Mouse (Mus musculus): ENCODE data around the gene Dcdc2a. TPM values are rescaled to one million over a fixed set of nuclear protein-coding genes. Genes with fewer than 3 reads are reported as not detected.

Dcdc2a gene
- polyA plus RNA-seq, 1 experiment from 2014 or later, result 0.82 TPM

DNA sequence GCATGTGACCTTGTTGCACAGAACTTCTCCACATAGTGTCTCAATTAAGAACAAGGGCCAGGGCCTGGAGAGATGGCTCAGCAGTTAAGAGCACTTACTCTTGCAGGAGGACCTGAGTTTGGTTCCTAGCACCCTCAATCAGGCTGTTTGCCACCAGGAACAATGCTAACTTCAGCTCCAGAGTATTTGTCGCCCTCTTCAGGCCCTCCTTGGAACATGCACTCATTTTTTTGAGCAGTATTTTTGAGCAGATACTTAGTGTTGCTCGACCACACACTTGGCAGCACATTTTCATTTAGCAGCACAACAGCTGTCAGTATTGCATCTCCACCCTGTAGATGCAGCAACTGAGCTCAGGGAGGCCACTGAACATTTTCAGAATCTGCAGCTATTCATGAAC is 88.3 kb downstream of the Dcdc2a start:
- no peaks in the 10 kb centered on the region for H3K36me3 ChIP-seq
- ATAC-seq (ENCODE audit: low read depth), result no peak
- 69% methylated on average over 2 of the region's 2 CpGs for WGBS

DNA sequence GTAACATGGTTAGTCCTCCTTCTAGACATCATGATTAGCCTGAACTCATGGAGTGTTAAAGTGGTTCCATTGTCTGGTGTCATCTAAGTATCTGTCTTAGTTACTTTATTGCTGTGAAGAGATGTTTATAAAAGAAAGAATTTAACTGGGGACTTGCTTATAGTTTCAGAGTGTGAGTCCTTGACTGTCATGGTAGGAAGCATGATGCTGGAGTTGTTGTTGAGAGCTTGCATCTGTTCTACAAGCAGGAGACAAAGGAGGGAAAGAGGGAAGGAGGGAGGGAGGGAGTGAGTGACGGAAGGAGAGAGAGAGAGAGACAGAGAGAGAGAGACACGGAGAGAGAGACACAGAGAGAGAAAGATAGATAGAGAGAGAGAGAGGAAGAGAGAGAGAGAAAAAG is 90.4 kb downstream of the Dcdc2a start:
- Histone ChIP-seq H3K4me2 (no peak overlapping the region), H3K36me3 (no peaks in the 10 kb centered on the region), H3K27me3 (no peaks in the 10 kb centered on the region), H3K4me3 (no peak overlapping the region), H3K9me3 (no peaks in the 10 kb centered on the region), H3K27ac (replicated peaks) (no peak overlapping the region), H3K9ac (no peak overlapping the region), H3K4me1 (replicated peaks) (no peaks in the 10 kb centered on the region; the same call in 1 of the 2 replicates)
- 82% methylated on average over 2 of the region's 2 CpGs for WGBS
- no peak for ATAC-seq (ENCODE audit: low read depth)

More for the DNA sequence above, 88.3 kb downstream of the Dcdc2a start:
- H3K27me3 ChIP-seq, result no peaks in the 10 kb centered on the region
- H3K4me2 ChIP-seq, result no peak overlapping the region
- no peak overlapping the region for H3K27ac ChIP-seq (replicated peaks)
- no peaks in the 10 kb centered on the region for H3K4me1 ChIP-seq (replicated peaks)
- no peaks in the 10 kb centered on the region for H3K9me3 ChIP-seq
- no peak overlapping the region for H3K4me3 ChIP-seq
- no peak overlapping the region for H3K9ac ChIP-seq

DNA sequence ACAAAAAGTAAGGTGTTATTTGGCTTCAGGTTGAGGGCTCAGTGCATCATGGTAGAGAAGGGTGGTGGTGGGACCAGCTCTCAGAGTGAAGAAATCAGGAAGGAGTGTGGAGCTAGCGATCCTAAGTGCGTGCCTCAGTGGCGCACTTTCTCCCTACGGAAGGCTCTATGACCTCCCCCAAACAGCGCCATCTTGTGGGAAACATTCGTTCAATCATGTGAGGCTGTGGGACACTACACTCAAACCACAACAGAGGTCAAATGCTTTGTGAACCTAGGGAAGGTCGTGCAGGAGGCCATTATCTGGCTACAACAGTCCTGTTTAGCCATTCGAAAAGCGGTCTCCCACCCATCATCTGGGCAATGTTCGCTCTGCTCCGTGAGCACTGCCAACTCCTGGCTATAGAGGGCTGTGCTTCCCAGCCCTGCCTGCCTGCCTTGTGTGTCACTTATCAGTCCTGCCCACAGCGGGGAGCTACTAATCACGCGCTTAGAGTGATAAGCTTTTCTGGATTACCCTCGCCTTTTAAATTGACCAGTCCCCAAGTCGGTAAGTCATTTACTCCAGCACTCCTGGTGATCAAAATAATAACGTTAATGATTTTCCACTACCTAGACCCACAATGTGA is 94.5 kb downstream of the Dcdc2a start:
- 35% methylated on average over 17 of the region's 17 CpGs for WGBS
- Histone ChIP-seq H3K27me3 (no peaks in the 10 kb centered on the region), H3K36me3 (no peaks in the 10 kb centered on the region), H3K4me2 (no peak overlapping the region), H3K9ac (no peak overlapping the region), H3K9me3 (no peaks in the 10 kb centered on the region), H3K27ac (replicated peaks) (no peak overlapping the region), H3K4me3 (no peak overlapping the region), H3K4me1 (replicated peaks) (no peaks in the 10 kb centered on the region; the same call in 1 of the 2 replicates)
- ATAC-seq (ENCODE audit: low read depth), result no peak; the same call in 1 of the 2 replicates

DNA sequence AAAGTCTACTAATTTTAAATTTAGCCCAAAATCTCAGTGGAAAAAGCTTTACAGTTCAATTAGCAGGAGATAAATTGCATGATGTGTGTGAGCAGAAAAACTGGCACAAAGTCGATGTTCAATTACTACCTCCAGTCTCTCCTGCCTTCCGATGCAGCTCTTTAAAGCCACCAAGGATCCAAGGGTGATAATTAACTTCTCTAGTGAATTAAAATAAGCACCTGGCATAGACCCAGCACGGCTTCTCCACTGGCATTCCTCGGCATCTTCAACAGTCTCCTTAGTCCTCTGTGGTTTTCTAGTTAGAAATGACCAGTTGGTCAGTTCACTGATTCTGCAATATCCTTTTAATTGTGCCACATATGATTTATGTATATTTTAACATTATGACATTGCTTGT is 95.1 kb downstream of the Dcdc2a start:
- Histone ChIP-seq H3K4me3 (no peak overlapping the region), H3K27ac (replicated peaks) (no peak overlapping the region), H3K27me3 (no peaks in the 10 kb centered on the region), H3K9me3 (no peaks in the 10 kb centered on the region), H3K9ac (no peak overlapping the region), H3K4me2 (no peak overlapping the region), H3K4me1 (replicated peaks) (no peaks in the 10 kb centered on the region; the same call in 1 of the 2 replicates), H3K36me3 (no peaks in the 10 kb centered on the region)
- 43% methylated on average over 4 of the region's 4 CpGs for WGBS
- ATAC-seq (ENCODE audit: low read depth), result no peak

DNA sequence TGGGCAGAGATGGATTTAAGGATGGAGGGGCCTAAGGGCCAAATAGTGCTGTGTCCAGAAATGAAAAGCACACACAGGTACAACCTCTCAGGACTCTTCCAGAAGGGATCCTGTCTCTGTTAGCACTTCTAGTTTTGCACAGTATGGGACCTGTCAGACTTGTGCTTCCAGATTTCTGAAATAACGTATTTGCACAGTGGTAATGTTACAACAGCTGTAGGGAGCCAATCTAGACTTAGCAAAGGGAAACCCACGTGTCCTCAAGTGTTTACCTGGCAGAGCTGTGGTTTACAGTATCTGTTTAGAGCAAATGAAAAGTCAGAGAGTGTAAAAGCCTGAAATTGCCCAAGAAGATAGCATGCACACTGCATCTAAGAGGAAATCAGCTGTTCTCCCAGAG is 104.1 kb downstream of the Dcdc2a start:
- no peak overlapping the region for H3K9ac ChIP-seq
- no peak for ATAC-seq (ENCODE audit: low read depth)
- H3K27ac ChIP-seq (replicated peaks), result no peak overlapping the region
- H3K4me2 ChIP-seq, result no peak overlapping the region
- H3K4me1 ChIP-seq (replicated peaks), result no peaks in the 10 kb centered on the region
- no peak overlapping the region for H3K4me3 ChIP-seq
- no peaks in the 10 kb centered on the region for H3K27me3 ChIP-seq
- H3K9me3 ChIP-seq, result no peaks in the 10 kb centered on the region
- H3K36me3 ChIP-seq, result no peaks in the 10 kb centered on the region
- 69% methylated on average over 2 of the region's 2 CpGs for WGBS

DNA sequence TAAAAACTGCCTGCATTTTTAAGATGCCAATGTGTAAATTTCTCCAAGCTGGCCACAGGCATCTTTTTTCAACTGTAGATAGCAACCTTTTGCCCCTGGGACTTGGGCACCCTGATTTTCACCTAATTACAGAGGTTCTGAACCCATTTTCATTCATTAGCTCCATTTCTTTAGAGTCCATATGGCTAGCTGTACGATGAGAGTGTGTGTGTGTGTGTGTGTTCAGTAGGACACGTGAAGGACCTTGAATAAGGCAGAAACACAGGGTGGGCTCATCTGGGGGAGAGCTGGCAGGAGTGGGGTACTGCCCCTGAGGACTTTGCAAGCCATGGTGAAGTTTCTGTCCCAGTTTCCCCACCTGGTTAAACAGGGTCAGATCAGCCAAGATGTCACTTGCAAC is 105.0 kb downstream of the Dcdc2a start:
- H3K4me2 ChIP-seq, result no peak overlapping the region
- 69% methylated on average over 2 of the region's 2 CpGs for WGBS
- no peaks in the 10 kb centered on the region for H3K9me3 ChIP-seq
- no peak overlapping the region for H3K27ac ChIP-seq (replicated peaks)
- no peaks in the 10 kb centered on the region for H3K36me3 ChIP-seq
- no peaks in the 10 kb centered on the region for H3K27me3 ChIP-seq
- H3K4me3 ChIP-seq, result no peak overlapping the region
- ATAC-seq (ENCODE audit: low read depth), result no peak
- H3K9ac ChIP-seq, result no peak overlapping the region
- H3K4me1 ChIP-seq (replicated peaks), result no peaks in the 10 kb centered on the region

DNA sequence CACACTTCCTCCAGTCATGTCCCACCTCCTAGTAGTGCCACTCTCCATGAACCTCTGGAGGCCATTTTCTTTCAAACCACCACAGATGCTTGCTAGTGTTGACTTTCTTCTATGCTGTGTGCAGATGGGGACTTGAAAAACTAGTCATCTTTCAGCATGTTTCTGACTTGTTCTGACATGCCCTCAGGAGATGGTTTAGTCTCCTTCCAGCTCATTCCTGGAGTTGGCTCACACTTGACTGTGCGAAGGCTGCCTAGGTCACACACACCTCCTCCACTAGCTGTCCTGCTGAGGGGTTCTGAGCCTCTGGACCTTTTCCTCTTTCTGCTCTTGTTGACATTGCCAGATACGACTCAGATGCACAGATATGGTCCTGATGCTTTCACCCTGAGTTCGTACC is 106.8 kb downstream of the Dcdc2a start:
- no peak overlapping the region for H3K4me3 ChIP-seq
- H3K27ac ChIP-seq (replicated peaks), result no peak overlapping the region
- no peaks in the 10 kb centered on the region for H3K27me3 ChIP-seq
- H3K4me2 ChIP-seq, result no peak overlapping the region
- H3K9me3 ChIP-seq, result no peaks in the 10 kb centered on the region
- 93% methylated on average over 3 of the region's 3 CpGs for WGBS
- no peak for ATAC-seq (ENCODE audit: low read depth)
- H3K9ac ChIP-seq, result no peak overlapping the region
- no peaks in the 10 kb centered on the region for H3K36me3 ChIP-seq
- no peaks in the 10 kb centered on the region for H3K4me1 ChIP-seq (replicated peaks)

DNA sequence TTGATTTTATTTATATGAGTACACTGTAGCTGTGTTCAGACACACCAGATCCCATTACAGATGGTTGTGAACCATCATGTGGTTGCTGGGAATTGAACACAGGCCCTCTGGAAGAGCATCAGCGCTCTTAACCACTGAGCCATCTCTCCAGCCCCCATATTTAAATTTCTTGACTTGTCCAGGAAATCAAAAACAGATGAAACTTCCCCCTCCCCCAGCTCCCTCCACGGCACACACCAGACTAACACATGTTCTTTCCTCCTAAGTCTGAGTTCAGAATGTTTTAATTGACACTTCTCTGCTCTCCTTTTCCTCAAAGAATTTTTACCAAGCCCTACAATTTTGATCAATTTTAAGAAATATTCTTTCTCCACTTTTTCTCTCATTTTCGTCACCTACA is 113.1 kb downstream of the Dcdc2a start:
- Histone ChIP-seq H3K27me3 (no peaks in the 10 kb centered on the region), H3K9ac (no peak overlapping the region), H3K27ac (replicated peaks) (no peak overlapping the region), H3K36me3 (no peaks in the 10 kb centered on the region), H3K9me3 (no peaks in the 10 kb centered on the region), H3K4me2 (no peak overlapping the region), H3K4me3 (no peak overlapping the region), H3K4me1 (replicated peaks) (no peaks in the 10 kb centered on the region)
- no peak for ATAC-seq (ENCODE audit: low read depth)
- WGBS, result 85% methylated on average over 3 of the region's 3 CpGs

DNA sequence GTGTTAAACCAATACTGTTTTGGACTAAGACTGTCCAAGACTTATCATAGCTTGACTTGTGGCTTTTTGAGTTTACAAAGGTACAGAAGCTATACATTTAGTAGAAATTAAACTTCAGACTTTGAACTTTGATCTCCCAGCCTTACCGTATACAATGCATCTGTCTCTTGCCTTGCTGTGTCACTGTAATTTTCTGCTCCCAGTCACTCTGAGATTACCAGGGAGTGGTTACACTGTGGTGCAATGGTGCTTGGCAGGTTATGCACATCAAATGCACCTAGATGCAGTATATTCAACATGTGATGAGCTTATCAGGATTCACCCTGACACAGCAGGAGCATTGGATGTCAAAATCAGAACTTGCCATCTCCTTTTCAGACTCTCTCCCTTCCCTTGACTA is 122.0 kb downstream of the Dcdc2a start:
- WGBS, result 92% methylated on average over 1 of the region's 1 CpGs
- H3K4me2 ChIP-seq, result no peak overlapping the region
- no peak for ATAC-seq (ENCODE audit: low read depth)
- H3K27ac ChIP-seq (replicated peaks), result no peak overlapping the region
- no peak overlapping the region for H3K9ac ChIP-seq
- no peaks in the 10 kb centered on the region for H3K36me3 ChIP-seq
- H3K9me3 ChIP-seq, result no peaks in the 10 kb centered on the region
- no peaks in the 10 kb centered on the region for H3K4me1 ChIP-seq (replicated peaks)
- no peaks in the 10 kb centered on the region for H3K27me3 ChIP-seq
- H3K4me3 ChIP-seq, result no peak overlapping the region

DNA sequence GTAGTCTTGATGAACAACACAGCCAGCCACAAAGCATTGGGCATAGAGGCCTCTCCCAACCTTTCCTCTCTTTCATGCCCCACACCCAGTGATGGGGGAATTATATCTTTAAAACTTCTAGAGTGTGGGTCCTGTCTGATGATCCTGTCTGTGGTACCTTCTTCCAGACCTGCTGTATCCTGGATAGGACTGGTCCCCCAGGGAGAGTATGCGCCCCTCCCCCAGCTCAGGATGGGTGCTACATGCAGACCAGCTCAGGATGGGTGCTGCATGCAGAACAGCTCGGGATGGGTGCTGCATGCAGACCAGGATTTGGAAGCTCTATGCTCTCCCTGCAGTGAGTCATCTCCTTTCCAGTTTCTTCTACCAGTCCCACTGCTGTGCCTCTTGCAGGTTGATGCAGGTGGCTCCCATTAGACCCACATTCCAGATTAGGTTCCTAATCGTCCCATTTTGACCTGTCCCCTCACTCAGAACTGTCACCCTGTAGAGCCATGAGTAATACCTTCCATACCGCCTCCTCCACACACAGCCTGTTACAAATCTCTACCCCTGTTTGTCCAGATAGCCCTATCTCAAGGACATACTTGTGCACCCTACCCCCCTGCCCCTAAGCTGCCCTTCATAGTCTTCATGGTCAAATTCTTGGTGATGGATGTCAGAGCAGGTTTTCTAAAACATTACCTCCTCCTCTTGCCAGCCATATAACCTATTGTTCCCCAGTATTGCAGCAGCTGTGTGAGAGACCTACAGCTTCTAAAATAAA is 122.6 kb downstream of the Dcdc2a start:
- Histone ChIP-seq H3K36me3 (no peaks in the 10 kb centered on the region), H3K4me2 (no peak overlapping the region), H3K4me3 (no peak overlapping the region), H3K9ac (no peak overlapping the region), H3K9me3 (no peaks in the 10 kb centered on the region), H3K27ac (replicated peaks) (no peak overlapping the region), H3K4me1 (replicated peaks) (no peaks in the 10 kb centered on the region), H3K27me3 (no peaks in the 10 kb centered on the region)
- no peak for ATAC-seq (ENCODE audit: low read depth)
- WGBS, result 82% methylated on average over 4 of the region's 4 CpGs

DNA sequence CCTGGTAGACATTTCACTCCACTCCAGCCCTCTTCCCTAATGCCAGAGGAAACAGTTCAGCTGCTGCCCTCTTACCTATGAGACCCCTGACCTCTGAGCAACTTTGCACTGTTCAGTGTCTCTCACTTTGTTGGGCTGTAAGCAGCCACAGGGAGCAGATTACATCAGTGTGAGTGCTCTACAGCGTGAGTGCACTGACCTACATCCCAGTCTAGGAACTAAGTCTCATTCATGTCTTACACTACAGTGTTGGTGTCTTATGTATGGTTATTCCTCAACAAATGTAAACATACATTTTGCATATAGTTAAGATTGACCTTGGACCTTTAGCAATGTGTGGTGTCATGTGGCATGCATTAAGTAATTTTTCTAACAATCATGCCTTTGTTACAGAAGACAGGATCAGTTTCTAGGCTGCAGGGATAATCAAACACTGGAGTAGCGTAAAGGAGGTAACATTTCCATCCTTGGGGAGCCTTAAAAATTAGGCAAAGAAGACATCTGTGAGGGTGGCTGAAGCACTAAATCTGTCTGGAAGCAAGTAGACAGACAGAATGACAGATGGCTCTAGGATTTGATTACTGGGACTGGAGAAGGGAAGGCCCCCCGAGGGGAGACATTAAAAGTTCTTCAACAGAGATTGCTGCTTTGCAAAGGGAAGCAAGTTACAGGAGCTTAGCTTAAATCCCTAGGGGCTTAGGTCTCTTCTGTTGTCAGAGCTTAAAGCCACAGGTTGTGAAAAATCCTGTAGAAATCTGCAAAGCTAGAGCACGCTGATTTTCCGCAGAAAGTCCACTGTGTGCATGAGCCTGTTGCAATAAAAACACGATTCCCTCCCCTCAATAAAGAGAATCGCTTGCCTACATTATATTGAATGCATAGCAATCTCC is 130.9 kb downstream of the Dcdc2a start:
- Histone ChIP-seq H3K4me3 (0 out of 2 replicates have a peak overlapping the region, but pooled peaks have one; percentile 5), H3K27me3 (no peaks in the 10 kb centered on the region), H3K4me1 (replicated peaks) (peaks cover 14% of the 10 kb centered on the region), H3K9me3 (no peaks in the 10 kb centered on the region), H3K4me2 (peak overlapping the region; percentile 46), H3K9ac (0 out of 2 replicates have a peak overlapping the region, but pooled peaks have one; percentile 22), H3K36me3 (no peaks in the 10 kb centered on the region), H3K27ac (replicated peaks) (0 out of 2 replicates have a peak overlapping the region, but pooled peaks have one; percentile 54)
- WGBS, result 14% methylated on average over 7 of the region's 7 CpGs
- 0 out of 2 replicates have a peak, but pooled peaks have one; percentile 19 for ATAC-seq (ENCODE audit: low read depth)

DNA sequence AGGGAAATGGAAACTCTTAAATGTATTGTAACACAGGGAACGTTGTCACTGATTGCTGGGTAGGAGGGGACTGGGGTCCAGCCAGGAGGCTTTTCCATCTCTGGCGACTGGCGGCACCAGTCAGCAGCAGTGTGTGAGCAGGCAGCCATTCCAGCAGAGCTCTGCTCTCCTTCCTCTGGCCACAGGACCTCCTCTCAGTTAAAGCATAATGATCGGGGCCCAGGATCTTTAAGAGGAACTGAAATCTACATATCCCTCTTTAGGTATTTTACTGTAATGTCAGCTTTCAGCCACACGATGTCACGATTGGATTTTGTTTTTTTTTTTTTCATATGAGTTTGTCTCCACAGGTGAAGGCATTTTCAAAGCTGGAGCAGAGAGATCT is 131.5 kb downstream of the Dcdc2a start:
- Histone ChIP-seq H3K9ac (0 out of 2 replicates have a peak overlapping the region, but pooled peaks have one; percentile 22), H3K4me3 (0 out of 2 replicates have a peak overlapping the region, but pooled peaks have one; percentile 5), H3K4me2 (peak overlapping the region; percentile 46), H3K36me3 (no peaks in the 10 kb centered on the region), H3K9me3 (no peaks in the 10 kb centered on the region), H3K27me3 (no peaks in the 10 kb centered on the region), H3K4me1 (replicated peaks) (peaks cover 14% of the 10 kb centered on the region), H3K27ac (replicated peaks) (0 out of 2 replicates have a peak overlapping the region, but pooled peaks have one; percentile 54)
- 7% methylated on average over 6 of the region's 6 CpGs for WGBS
- 0 out of 2 replicates have a peak, but pooled peaks have one; percentile 50 for ATAC-seq (ENCODE audit: low read depth)
